Mouse (Mus musculus): ENCODE measurements around the gene Alg14. TPM values are rescaled to one million over a fixed set of nuclear protein-coding genes. Genes with fewer than 3 reads are reported as not detected.
A peak's percentile ranks its signal among the peaks of the same experiment; 100 is the strongest.

Alg14 gene
- total and polyA plus RNA-seq, 3 experiments, result 6.0 to 10.2 (median 6.3) TPM

- Histone ChIP-seq H3K27ac (ENCODE audit: insufficient read depth, low read depth) (no peak overlapping the region), H3K9ac (ENCODE audit: insufficient read depth, low read depth) (no peak overlapping the region), H3K27me3 (replicated peaks) (no peaks in the 10 kb centered on the region), H3K4me3 (replicated peaks in 1 of 3; ENCODE audit: low read depth in 2 of 3, low read length in 2 of 3, poor library complexity in 1 of 3) (no peak overlapping the region), H3K4me1 (ENCODE audit: control insufficient read depth in 1 of 2, insufficient read depth in 2 of 2) (peaks cover 4 to 17% of the 10 kb centered on the region in 2 experiments), H3K79me2 (replicated peaks; ENCODE audit: control insufficient read depth, extremely low read depth, insufficient read depth, poor library complexity, severe bottlenecking) (no peaks in the 10 kb centered on the region), H3K36me3 (replicated peaks in 1 of 2; ENCODE audit: control insufficient read depth in 1 of 2, insufficient read depth in 1 of 2, low read length in 1 of 2) (peaks cover 0 to 25% of the 10 kb centered on the region in 2 experiments), H3K4me2 (ENCODE audit: insufficient read depth, low read depth, poor library complexity, severe bottlenecking) (no peak overlapping the region), H3K9me3 (replicated peaks; ENCODE audit: low read length) (no peaks in the 10 kb centered on the region)
- no peak for DNase-seq (ENCODE audit: extremely low read depth)
- dilution Hi-C loops (cut with MboI; ENCODE audit: extremely low pct_ligation_motif_present, extremely low pct_unique_long_range_greater_than_20kb, low sequenced_read_pairs), result no loop called here
- TF ChIP-seq HCFC1 (IDR thresholded peaks at IDR 0.05; ENCODE audit: low read depth, low read length) (no peak), JUN (IDR thresholded peaks at IDR 0.05; ENCODE audit: insufficient read depth, low read depth, low read length) (no peak), SIN3A (IDR thresholded peaks at IDR 0.05; ENCODE audit: low read length) (no peak), UBTF (IDR thresholded peaks at IDR 0.05; ENCODE audit: low read depth, low read length) (no peak), ETS1 (conservative IDR thresholded peaks at IDR 0.05; ENCODE audit: low read depth, low read length) (no peak), POLR2A (IDR thresholded peaks at IDR 0.05; ENCODE audit: low read depth, low read length) (no peak)
- in situ Hi-C loops (cut with MboI; ENCODE audit: low pct_ligation_motif_present, low pct_unique_long_range_greater_than_20kb, low sequenced_read_pairs), result no loop called here
These were observed 52.7 kb downstream of the Alg14 start for GRCm38 (mm10) chr3:121344056-121344945.

- Histone ChIP-seq H3K9ac (ENCODE audit: insufficient read depth, low read depth) (no peak overlapping the region), H3K4me3 (replicated peaks in 1 of 3; ENCODE audit: low read depth in 2 of 3, low read length in 2 of 3, poor library complexity in 1 of 3) (no peak overlapping the region), H3K4me2 (ENCODE audit: insufficient read depth, low read depth, poor library complexity, severe bottlenecking) (no peak overlapping the region), H3K27me3 (replicated peaks) (no peaks in the 10 kb centered on the region), H3K36me3 (replicated peaks in 1 of 2; ENCODE audit: control insufficient read depth in 1 of 2, insufficient read depth in 1 of 2, low read length in 1 of 2) (peaks cover 2 to 32% of the 10 kb centered on the region in 2 experiments), H3K79me2 (replicated peaks; ENCODE audit: control insufficient read depth, extremely low read depth, insufficient read depth, poor library complexity, severe bottlenecking) (no peaks in the 10 kb centered on the region), H3K9me3 (replicated peaks; ENCODE audit: low read length) (no peaks in the 10 kb centered on the region), H3K27ac (ENCODE audit: insufficient read depth, low read depth) (no peak overlapping the region), H3K4me1 (ENCODE audit: control insufficient read depth in 1 of 2, insufficient read depth in 2 of 2) (peaks cover 4 to 17% of the 10 kb centered on the region in 2 experiments)
- peak; percentile 34 for DNase-seq (ENCODE audit: extremely low read depth)
- no peak for TF ChIP-seq BHLHE40 (IDR thresholded peaks at IDR 0.05; ENCODE audit: low read depth, low read length)
- TF ChIP-seq USF1 (IDR thresholded peaks at IDR 0.05; ENCODE audit: low read depth, low read length), result no peak
- TF ChIP-seq CHD2 (IDR thresholded peaks at IDR 0.05; ENCODE audit: low read length), result no peak
- TF ChIP-seq MAFK (IDR thresholded peaks at IDR 0.05; ENCODE audit: insufficient replicate concordance, low read length), result no peak
- TF ChIP-seq HCFC1 (IDR thresholded peaks at IDR 0.05; ENCODE audit: low read depth, low read length), result no peak
- no peak for TF ChIP-seq MAX (IDR thresholded peaks at IDR 0.05; ENCODE audit: low read length)
- TF ChIP-seq TBP (conservative IDR thresholded peaks at IDR 0.05; ENCODE audit: low read depth, low read length), result no peak
- TF ChIP-seq JUN (IDR thresholded peaks at IDR 0.05; ENCODE audit: insufficient read depth, low read depth, low read length), result no peak
- no peak for TF ChIP-seq USF2 (conservative IDR thresholded peaks at IDR 0.05; ENCODE audit: low read depth, low read length)
- no peak for TF ChIP-seq RCOR1 (conservative IDR thresholded peaks at IDR 0.05; ENCODE audit: low read depth, low read length)
- no peak for TF ChIP-seq ZMIZ1 (IDR thresholded peaks at IDR 0.05; ENCODE audit: low read depth, low read length)
- TF ChIP-seq KAT2A (IDR thresholded peaks at IDR 0.05; ENCODE audit: insufficient replicate concordance, low read length), result no peak
- TF ChIP-seq MYC (IDR thresholded peaks at IDR 0.05; ENCODE audit: low read depth, low read length), result no peak
- dilution Hi-C loops (cut with MboI; ENCODE audit: extremely low pct_ligation_motif_present, extremely low pct_unique_long_range_greater_than_20kb, low sequenced_read_pairs) (no loop called here), in situ Hi-C loops (cut with MboI; ENCODE audit: low pct_ligation_motif_present, low pct_unique_long_range_greater_than_20kb, low sequenced_read_pairs) (no loop called here)
These were observed 53.5 kb downstream of the Alg14 start for GRCm38 (mm10) chr3:121344951-121345642.
